Mouse (Mus musculus) T-cell, adult 2 months (primary cell): ENCODE data around the gene Wdr82.
A peak's percentile ranks its signal among the peaks of the same experiment; 100 is the strongest.

Experiments used
- DNase-seq: peaks from one replicate; pipeline ENCODE4 v3.0.0; 2022; ENCODE audit warnings: low spot score

Wdr82 gene

DNA sequence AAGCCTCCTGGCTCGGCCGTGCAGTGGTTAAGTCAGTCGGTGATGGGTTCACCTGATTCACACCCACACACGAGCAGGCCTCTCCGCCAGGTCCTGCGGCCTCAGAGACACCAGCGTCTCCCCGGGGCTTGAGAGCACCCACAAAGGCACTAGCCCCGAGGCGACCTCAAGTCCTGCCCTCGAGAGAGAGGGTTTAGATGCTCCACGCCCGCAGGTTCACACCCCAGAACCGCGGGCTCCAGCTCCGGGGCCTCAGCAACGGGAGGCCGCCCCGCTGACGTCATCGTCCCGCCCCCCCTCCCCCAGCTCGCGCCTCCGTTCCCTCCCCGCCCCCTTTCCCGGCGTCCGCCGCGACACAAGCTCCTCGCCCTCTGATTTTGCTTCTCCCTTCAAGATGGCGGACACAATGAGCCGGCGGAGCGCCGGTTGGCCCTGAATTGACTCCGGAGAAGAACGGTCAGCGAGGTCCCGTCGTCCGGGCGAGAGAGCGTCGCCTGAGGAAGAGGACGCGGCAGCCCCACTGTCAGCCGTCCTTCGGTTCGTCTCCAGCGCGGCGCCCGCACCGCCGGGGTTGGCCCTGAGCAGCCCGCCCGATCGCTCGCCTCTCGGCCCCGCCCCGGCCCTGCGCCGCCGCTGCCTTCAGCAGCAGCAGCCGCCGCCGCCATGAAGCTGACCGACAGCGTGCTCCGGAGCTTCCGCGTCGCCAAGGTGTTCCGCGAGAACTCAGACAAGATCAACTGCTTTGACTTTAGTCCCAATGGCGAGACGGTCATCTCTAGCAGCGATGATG is at the start of gene Wdr82:
Gene Wdr82, plus strand, starts transcription at position 373 of the 790 bp plus-strand sequence.
- peak; percentile 88 for DNase-seq

- peak; percentile 23 for DNase-seq
These were observed 47.1 kb upstream of the Wdr82 start for GRCm38 (mm10) chr9:106123599-106123998.

GRCm38 (mm10) chr9:106126786-106127251 is 43.9 kb upstream of the Wdr82 start:
- DNase-seq, result no peak

DNA sequence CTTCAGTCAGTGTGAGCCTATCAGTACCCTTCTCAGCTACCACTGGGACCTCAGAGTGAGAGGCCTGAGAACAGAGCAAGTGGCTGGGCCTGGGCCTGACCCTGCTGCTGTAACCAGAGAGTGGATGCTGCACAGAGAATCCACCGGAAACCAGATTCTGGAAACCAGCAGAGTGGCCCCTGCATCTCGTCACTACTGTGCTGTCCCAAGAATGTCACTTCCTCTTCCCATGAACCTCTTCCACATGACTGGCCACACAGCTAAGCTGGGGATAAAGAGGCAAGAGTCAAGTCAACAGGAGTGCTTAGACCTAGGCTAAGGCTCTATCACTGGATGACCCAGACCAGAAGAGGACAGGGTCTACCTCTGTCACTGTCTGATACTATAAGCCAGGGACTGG is 41.7 kb upstream of the Wdr82 start:
- DNase-seq, result no peak

DNA sequence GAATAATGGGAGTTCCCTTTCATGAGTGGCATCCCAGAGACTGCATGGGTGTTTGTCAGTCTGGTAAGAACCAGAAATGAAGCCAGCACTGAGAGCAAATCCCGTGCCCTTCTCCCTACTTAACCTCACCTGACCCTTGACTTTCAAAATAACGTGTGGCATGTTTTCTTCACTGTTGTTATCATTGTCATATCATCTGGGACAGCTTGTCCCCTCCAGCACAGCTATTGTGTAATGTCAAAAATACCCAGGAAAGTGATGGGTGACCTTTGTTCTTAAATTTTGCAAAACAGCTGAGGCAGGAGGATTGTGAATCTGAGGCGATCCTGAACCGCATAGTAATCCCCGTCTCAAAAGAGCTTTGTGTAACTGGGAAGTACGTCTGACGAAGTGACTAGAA is 40.5 kb upstream of the Wdr82 start:
- no peak for DNase-seq

DNA sequence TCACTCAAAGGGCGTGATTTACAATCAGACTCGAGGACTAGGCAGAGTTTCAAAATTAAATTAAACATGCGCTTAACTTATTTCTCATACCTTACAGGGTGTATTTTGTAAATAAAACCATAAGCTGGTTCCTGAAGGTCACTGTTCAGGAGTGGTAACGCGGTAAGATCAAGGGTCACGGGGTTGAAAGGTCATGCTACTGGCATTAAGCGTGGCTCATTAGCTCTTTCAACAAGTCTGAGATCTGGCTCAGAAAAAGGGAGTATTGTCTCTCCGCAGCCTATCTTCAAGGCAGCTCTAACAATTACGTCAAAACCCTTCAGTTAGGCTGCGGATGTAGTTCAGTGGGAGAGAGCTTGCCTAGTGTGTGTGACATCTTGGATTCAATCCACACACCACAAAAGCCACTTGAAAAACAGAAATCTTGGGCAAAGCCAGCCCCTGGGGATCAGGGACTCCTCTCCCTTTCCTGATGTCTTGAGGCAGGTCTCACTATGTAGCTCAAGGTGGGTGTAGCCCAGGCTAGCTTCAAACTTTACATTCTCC is 33.0 kb upstream of the Wdr82 start:
- DNase-seq, result no peak

DNA sequence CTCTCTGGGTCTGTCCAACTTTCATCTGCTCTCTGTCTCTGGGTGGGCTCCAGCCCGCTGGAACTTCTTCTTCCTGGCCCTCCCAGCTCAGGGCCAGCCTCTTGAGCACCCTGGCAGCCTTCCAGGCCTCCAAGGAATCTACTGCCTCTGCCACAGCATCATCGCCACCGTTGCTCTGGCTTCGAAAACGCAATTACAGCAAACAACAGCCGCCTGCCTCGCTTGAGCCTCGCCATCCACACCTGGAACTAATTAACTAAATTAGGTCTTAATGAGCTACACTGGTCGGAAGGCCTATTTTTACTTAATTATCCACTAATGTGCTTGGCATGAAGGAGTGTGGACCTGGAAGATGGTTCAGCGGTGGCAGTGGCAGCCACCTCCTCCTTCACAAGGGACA is 31.0 kb upstream of the Wdr82 start:
- DNase-seq, result no peak

- DNase-seq, result no peak
These were observed 28.8 kb upstream of the Wdr82 start for GRCm38 (mm10) chr9:106141955-106142354.

DNA sequence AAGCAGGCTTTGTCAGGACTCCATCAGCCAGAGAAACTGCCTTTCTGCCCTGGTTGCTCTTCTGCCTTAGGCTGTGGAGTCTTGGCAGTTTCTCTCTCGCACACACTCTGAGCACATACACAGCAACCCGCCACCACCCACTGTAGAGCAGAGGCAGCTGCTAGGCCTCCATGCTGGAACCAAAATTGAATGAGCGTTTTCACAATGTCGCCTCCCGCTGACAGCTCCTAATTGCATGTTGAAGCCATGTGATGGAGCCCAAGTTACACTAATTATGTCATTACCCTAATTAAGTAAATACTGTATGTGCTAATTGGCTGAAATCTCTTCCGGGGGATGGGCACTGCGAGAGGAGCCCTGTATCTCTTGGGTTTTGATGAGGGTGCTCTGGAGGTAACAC is 26.6 kb upstream of the Wdr82 start:
- DNase-seq, result no peak

GRCm38 (mm10) chr9:106145582-106145981 is 25.1 kb upstream of the Wdr82 start:
- no peak for DNase-seq

GRCm38 (mm10) chr9:106147281-106147680 is 23.4 kb upstream of the Wdr82 start:
- DNase-seq, result no peak

GRCm38 (mm10) chr9:106147851-106148431 is 22.8 kb upstream of the Wdr82 start:
- no peak for DNase-seq

DNA sequence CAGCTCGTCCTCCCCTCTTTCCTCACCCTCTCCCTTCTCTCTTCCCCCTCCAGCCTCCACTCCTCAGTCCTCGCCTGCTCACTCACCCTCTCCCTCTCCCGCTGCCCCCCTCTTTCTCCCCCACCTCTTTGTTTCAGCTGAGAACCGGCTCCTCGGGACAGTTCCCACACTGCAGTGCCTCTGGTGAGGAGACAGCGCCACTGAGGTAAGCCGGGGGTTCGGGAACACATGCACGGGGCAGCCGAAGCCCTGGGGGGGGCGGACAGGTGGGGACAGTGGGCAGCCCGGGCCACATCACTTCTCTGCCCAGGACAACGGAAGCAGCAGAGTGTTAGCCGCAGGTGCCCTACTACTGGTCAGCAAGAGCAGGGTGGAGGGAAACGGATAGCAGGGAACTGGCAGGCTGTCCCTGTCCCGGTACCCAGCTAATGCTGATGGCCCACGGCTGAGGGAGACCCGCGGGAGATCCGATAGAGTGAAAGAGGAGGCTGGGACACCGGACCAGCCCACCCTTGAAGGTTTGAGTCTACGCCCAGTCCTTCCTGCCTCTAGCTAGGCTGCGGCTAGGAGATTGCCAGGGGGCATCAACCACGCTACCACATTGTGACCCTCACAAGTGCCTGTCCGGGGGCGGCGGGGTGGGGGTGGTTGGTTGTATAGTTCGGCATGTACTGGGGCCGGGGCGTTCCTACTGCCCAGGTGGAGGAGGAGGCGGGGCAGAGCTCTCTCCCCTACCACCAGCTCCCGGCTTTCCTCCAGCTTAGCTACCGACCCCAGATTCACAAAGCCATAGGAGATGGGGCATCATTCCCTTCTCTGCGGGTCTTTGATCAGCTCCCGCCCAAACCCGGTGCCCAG is 22.0 kb upstream of the Wdr82 start:
- no peak for DNase-seq

DNA sequence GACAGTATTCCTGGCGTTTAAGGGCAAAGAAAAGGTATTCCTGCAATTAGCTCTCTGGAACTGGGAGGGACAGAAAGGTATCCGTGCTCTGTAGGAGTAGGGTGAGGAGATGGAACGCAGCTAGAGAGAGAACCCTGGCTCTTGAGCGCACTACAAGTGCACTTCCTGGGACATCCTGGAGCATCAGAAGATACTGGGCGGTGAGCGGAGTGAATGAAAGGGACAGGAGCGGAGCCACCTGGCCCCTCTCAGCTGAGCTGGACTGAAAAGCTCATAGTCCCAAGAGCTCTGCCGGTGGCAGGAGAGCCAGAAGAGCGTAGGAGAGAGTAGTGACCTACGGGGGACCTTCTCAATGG is 21.4 kb upstream of the Wdr82 start:
- no peak for DNase-seq

- DNase-seq, result no peak
These were observed 16.6 kb upstream of the Wdr82 start for GRCm38 (mm10) chr9:106154106-106154505.

GRCm38 (mm10) chr9:106156419-106156818 is 14.3 kb upstream of the Wdr82 start:
- DNase-seq, result peak; percentile 58

DNA sequence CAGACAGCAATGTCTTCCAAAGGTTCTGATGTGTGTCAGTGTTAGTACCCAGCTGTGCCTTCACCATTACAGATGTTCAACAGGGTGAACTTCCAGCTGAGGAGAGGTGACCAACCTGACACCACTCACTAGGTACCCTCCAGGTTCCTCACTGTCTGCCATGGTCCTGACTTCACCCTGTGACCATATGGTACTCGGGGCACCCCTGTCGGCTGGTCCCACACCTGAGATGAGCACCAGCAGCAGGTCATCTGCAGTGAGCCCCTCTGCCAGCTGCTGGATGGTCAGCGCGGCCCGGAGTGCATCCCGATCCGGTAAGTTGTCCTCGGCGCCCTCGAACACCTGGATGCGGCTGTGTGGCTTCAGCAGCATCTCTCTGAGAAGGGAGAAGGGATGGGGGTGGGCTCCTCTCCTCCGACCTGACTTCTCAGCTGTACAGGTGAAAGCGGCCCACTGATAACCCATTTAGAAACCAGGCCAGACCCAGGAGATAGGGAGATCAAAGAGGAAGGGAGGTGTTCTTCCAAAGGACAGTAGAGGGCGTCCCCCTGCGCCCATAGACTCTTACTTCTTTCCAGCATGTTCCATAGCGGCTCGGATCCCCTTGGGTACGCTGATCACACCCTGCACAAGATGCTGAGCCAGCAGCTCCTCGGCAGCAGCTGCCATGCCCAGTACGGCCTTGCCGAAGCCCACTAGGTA is 13.7 kb upstream of the Wdr82 start:
- no peak for DNase-seq

- no peak for DNase-seq
These were observed 13.2 kb upstream of the Wdr82 start for GRCm38 (mm10) chr9:106157623-106157925.

DNA sequence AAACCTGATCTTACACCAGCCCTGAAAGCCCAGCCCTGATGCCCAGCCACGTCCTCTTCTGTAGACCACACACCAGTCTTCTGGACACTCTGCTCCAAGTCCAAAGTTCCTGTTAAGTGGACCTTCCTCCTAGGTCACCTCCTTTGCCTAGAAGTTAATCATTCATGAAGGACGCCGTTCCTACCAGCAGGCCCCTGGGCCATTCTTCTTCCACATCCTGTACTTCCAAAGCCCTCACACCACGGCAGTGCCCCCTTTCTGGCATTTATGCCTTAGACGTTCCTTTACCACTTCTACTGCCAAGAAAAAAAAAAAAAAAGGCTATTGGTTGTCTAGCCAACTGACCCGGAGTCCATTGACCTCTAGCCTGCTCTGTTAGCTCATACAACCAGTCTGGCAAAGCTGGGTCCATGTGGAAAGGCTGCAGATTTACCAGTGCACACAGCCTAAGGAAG is 12.7 kb upstream of the Wdr82 start, which contains the start of gene Glyctk:
Gene Glyctk, minus strand, starts transcription at position 102 of the 455 bp plus-strand sequence.
- no peak for DNase-seq

- DNase-seq, result no peak
These were observed 11.5 kb upstream of the Wdr82 start for GRCm38 (mm10) chr9:106159237-106159636.

GRCm38 (mm10) chr9:106159784-106160301 is 10.9 kb upstream of the Wdr82 start:
- peak; percentile 78 for DNase-seq

DNA sequence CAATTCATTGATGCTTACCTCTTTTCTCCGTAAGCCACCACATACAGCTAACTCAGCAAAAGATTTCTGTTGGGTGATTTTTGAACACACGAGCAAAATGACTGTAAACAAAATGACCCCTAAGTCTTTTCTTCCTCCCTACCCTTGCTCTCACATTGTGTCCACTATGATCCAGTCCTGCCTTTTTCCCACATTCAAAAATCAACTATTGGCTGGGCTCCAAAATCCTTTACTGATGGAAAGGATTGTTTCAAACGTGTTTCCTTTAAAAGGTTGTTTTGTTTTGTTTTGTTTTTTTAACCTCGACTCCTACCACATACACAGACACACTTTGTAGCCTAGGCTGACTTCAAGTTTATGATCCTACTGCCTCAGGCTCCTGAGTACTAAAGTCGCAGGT is 10.3 kb upstream of the Wdr82 start:
- no peak for DNase-seq
